Mouse (Mus musculus) liver, postnatal 0 days (tissue): ENCODE measurements around the gene Npl.

Experiments used
- CTCF ChIP-seq: sonication (generic); IDR thresholded peaks from 2 replicates; pipeline ENCODE4 v1.5.1; 2016; ENCODE audit warnings: antibody characterized with exemption, low read depth
- EP300 ChIP-seq: IDR thresholded peaks from 2 replicates; pipeline ENCODE4 v1.6.1; 2016; ENCODE audit warnings: antibody characterized with exemption, low read depth, mild to moderate bottlenecking

DNA sequence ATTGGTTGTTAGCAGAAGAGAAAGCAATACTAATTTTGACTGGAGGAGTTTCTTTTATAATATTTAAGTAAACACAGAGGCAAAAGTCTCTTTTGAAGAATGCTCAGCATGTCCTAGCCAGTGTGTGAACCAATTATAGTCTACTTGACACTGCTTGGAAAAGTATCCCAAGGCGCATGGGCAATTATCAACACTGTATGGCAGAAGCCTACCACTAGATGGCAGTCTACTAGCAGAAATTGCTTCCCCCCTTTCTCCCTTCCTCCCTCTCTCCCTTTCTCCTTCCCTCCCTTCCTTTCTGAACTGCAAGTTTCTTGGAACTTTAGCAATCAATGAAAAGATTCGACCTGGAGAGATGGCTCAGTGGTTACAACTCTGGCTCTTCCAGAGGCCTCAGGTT lies 7.1 kb upstream of the Npl start:
- TF ChIP-seq CTCF = peak; percentile 91
- TF ChIP-seq EP300 = no peak
